Mouse (Mus musculus) adipocyte (in vitro differentiated cells): ENCODE measurements around the gene Slc27a4.

Experiments used
- DNase-seq: peaks from one replicate; pipeline ENCODE4 v3.0.0-alpha.2; 2016; ENCODE audit warnings: low spot score

The Slc27a4 gene

GRCm38 (mm10) chr2:29820025-29820817, 17.8 kb downstream of the Slc27a4 start, which contains the start of gene Urm1:
TSS of gene Urm1 (plus strand) at chr2:29820075.
- DNase-seq = peak; percentile 27

- DNase-seq = no peak
Observed at GRCm38 (mm10) chr2:29826318-29826925, 24.0 kb downstream of the Slc27a4 start.

- DNase-seq = peak; percentile 97
Observed at GRCm38 (mm10) chr2:29826926-29827708, 24.7 kb downstream of the Slc27a4 start.

- no peak for DNase-seq
Observed at GRCm38 (mm10) chr2:29827709-29828024, 25.2 kb downstream of the Slc27a4 start.

- no peak for DNase-seq
Observed at GRCm38 (mm10) chr2:29831106-29831505, 28.7 kb downstream of the Slc27a4 start.

- DNase-seq = no peak
Observed at GRCm38 (mm10) chr2:29833796-29834195, 31.4 kb downstream of the Slc27a4 start.

GRCm38 (mm10) chr2:29835391-29835899, 33.0 kb downstream of the Slc27a4 start:
- no peak for DNase-seq

GRCm38 (mm10) chr2:29839460-29839859, 37.0 kb downstream of the Slc27a4 start:
- DNase-seq = no peak

GRCm38 (mm10) chr2:29843231-29844105, 41.0 kb downstream of the Slc27a4 start:
- no peak for DNase-seq

- DNase-seq = no peak
Observed at GRCm38 (mm10) chr2:29844115-29844514, 41.7 kb downstream of the Slc27a4 start.

- DNase-seq = no peak
Observed at GRCm38 (mm10) chr2:29844661-29845060, 42.2 kb downstream of the Slc27a4 start.

- DNase-seq = no peak
Observed at GRCm38 (mm10) chr2:29845636-29846035, 43.2 kb downstream of the Slc27a4 start.

- DNase-seq = no peak
Observed at GRCm38 (mm10) chr2:29846061-29846853, 43.8 kb downstream of the Slc27a4 start.

GRCm38 (mm10) chr2:29846911-29847310, 44.5 kb downstream of the Slc27a4 start:
- no peak for DNase-seq

GRCm38 (mm10) chr2:29849041-29849440, 46.6 kb downstream of the Slc27a4 start:
- no peak for DNase-seq

- DNase-seq = no peak
Observed at GRCm38 (mm10) chr2:29849841-29850480, 47.5 kb downstream of the Slc27a4 start.

GRCm38 (mm10) chr2:29852957-29853485, 50.6 kb downstream of the Slc27a4 start:
- no peak for DNase-seq

GRCm38 (mm10) chr2:29853736-29854135, 51.3 kb downstream of the Slc27a4 start:
- DNase-seq = no peak

- no peak for DNase-seq
Observed at GRCm38 (mm10) chr2:29855585-29856210, 53.3 kb downstream of the Slc27a4 start.
